Mouse (Mus musculus) frontal cortex, postnatal 10 days (tissue): Measurements from ENCODE around the gene Gm2a.
"Not testable (repeated sequence)": the region's sequence is repeated elsewhere in the genome, so short reads cannot be mapped to it uniquely, and the experiment has no call there.

Experiments used
- DNase-seq, 2 experiments: peaks; one replicate each; pipeline ENCODE4 v3.0.0; 2022; ENCODE audit warnings: low spot score in 2 of 2, mixed read lengths in 1 of 2

Gene Gm2a

GRCm38 (mm10) chr11:55097463-55098188, at the start of gene Gm2a:
Gene Gm2a (plus strand): TSS chr11:55098115.
- DNase-seq: peak; percentile 89 to 92

- DNase-seq: no peak
These were observed 46.9 kb upstream of the Gm2a start for GRCm38 (mm10) chr11:55050837-55051510.

DNA sequence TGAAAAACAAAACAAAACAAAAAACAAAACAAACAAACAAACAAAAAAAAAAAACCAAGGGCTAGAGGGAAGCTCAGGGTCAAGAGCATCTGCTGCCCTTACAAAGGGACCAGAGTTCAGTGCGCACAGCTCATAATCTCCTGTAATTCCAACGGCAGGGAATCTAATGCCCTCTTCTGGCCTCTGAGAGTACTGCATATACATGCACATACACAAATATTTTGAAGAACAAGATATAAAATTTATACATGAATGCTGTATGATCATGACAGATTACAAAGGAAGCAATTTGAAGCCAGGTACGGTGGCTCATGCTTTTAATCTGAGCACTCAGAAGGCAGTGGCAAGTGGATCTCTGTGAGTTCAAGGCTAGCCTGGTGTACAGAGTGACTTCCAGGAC, 40.4 kb upstream of the Gm2a start:
- no peak for DNase-seq

DNA sequence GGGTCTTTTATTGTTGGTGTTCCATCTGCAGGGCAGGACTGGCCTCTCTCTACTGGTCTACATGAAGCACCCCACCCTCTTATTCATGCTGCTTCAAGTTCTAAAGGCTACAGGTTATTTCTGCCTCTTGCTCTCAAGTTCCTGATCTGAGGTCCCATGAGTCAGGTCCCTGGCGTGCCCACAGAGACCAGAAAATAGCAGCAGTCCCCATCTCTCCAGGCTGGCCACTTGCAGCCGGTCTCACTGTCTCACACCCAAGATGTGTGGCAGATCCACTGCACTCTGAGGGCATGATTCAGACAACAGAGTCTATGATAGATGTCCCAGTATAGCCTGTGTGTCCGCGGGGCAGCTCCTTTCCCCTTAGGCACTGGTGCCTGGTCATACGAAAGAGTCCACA, 37.1 kb upstream of the Gm2a start:
- DNase-seq: no peak

DNA sequence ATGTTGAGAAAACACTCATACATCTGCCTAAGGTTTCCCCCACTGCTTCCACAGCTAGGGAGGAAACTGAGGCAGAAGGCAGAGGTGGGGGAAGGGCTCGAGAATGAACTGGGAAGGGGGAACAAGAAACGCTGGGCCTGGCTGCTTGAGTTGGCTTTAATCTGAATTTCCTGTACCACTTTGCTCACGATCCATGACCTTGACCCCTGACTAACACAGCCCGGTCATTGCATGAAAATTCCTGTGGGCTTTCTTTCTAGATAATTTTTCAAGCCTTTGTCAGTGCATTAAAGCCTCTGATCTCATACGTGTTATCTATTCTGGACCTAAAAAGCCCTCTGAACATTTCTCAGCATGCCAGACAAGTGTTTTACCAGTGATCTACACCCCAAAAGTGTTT, 35.1 kb upstream of the Gm2a start:
- DNase-seq: no peak

- DNase-seq: no peak
These were observed 31.0 kb upstream of the Gm2a start for GRCm38 (mm10) chr11:55066921-55067320.

DNA sequence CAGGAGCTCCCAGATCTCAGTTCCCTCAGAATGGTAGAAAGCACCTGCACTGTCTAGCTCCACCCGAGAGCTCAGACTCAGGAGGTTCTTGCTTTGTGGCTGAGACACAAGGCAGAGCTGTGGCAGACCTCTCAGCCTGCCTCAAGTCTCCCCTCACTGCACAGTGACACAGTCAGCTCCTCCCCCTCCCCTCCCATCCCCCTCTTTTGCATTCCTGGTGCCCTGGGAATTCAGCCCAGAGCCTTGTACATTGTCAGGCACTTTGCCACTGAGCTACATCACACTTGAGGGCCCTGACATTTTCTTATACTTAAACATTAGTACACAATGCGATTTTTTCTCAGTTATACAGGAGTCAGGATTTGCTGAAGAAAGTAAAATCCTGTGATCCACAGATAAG, 28.9 kb upstream of the Gm2a start:
- DNase-seq: no peak

GRCm38 (mm10) chr11:55071344-55071743, 26.6 kb upstream of the Gm2a start:
- DNase-seq: no peak

DNA sequence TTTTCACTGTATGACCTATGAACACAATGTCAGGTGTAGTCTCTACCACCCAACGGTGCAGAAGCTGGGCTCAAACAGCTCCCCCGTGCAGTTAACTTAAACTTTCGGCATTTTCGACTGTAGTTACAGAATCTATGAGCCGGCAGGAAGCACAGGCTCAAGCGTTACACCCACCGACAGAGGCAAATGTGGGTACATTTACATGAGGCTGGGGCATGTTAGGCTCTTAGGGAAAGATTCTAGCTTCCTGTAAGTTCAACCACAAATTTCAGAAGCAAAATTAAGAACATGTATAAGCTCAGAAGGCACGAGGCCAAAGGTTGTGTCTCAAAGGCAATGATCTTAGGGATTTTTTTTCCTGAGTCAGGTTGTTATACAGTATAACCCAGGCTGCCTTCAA, 25.4 kb upstream of the Gm2a start:
- no peak for DNase-seq

DNA sequence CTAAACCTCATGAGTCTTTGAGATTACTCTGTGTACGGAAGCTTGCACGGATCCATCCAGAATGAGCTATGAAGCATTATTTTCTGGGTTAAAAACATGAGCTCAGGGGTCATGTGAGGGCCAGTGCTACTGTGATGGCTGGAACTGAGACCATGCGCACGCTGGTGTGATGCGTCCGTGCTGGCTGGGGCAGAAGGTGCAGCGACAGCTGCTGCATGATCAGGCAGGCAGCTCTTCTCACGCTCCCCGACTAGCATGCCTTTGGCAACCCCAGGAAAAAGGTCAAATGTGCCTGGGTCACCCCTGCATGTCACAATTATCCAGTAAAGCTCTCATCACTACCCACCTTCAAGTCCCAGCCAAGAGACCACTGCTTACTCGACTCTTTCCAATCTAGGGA, 24.7 kb upstream of the Gm2a start:
- no peak for DNase-seq

GRCm38 (mm10) chr11:55075602-55076001, 22.3 kb upstream of the Gm2a start:
- DNase-seq: no peak

GRCm38 (mm10) chr11:55076234-55076633, 21.7 kb upstream of the Gm2a start:
- no peak for DNase-seq

- peak in 1 of 2 experiments; percentile 30 for DNase-seq
These were observed 20.3 kb upstream of the Gm2a start, which contains the start of gene Ccdc69 for GRCm38 (mm10) chr11:55077331-55078231. Gene Ccdc69 (minus strand): TSS chr11:55078131.

GRCm38 (mm10) chr11:55078502-55078901, 19.4 kb upstream of the Gm2a start:
- DNase-seq: no peak

DNA sequence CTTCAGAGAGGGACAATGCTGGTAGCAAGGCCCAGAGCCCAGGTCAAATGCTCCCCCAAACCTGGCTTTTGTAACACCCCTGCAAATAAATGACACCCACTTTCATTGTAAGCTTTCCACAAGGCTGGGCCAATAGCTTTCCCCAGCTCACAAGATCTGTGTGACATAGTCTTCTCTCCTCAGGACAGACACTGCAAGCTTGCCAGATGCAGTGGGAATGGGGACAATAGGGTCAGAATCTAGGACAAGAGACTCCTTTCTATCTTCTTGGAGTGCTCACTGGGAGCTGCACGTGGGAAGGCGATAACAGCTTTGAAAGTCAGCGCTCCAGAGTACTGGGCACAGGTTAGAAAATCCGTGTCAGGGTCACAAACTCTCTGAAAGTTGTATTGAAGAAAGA, 18.7 kb upstream of the Gm2a start:
- DNase-seq: no peak

DNA sequence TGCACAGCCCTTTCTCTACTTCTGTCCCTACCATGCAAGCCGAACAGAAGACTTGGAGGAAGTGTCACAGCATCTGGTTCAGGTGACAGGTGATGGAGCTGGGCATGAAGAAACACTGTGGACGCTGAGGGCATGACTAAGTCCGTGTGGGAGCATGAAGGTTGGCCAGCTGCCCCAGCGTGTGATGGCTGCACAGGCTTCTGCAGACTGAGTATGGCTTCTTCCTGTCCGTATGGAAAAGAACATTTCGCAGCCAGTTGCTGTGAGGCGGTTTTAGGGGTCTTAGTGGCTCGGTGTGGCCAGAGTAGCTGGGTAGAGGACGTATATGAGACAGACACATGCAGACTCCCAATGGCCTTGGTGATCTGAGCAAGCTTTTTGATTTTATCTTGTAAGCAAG, 16.7 kb upstream of the Gm2a start:
- DNase-seq: no peak

DNA sequence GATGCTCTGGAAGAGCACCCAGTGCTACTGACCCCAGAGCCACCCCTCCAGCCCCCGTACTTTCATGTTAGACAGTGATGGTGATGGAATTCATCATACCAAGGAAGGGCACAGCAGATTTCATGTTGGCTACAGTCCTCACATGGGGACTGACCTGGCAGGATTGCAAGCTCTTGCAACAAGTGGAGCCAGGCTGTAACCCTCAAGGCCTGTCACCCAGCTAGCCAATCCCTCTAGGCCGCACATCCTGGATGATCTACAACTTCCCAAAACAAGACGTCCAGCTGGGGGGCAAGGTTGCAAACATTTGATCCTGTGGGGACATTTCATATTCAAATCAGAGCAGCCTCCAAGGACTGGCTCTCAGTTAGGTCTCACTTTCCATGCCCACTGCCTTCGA, 13.3 kb upstream of the Gm2a start:
- no peak for DNase-seq

GRCm38 (mm10) chr11:55085396-55085795, 12.5 kb upstream of the Gm2a start:
- DNase-seq: no peak

- DNase-seq: peak in 1 of 2 experiments; percentile 59
These were observed 10.9 kb upstream of the Gm2a start for GRCm38 (mm10) chr11:55087006-55087405.

DNA sequence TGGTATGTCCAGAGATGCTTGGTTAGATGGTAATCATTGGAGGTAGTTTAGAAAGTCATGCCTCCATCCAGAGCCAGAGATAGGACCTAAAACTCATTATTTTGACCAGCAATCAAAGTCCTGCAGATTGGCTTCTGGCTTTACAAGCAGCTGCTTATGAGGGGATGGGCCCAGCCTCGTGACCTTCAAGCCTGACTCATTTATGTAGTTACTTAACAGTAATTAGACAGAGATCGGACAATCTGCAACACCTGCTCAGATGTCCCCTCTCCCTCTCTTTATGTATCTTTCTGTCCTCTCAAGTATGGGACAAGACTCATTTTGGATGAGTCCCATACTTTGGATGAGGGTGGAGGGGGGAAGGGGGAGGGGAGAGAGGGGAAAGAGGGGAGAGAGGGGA, 8.0 kb upstream of the Gm2a start:
- no peak for DNase-seq

DNA sequence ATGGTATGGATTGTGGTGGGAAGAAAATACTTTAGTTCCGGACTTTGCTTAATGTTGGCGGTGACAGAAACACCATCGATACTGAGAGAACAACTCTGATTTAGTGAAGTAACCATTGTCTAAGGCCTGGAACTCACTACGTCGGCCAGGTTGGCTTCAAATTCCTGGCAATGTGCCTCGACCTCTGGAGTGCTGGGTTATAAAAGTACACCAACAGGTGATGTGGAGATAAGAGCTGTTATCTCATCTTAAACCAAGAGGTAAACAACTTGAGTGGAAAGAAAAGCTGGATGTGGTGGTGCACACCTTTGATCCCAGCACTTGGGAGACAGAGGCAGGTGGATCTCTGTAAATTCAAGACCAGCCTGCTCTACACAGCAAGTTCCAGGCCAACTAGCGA, 4.8 kb upstream of the Gm2a start:
- no peak for DNase-seq

DNA sequence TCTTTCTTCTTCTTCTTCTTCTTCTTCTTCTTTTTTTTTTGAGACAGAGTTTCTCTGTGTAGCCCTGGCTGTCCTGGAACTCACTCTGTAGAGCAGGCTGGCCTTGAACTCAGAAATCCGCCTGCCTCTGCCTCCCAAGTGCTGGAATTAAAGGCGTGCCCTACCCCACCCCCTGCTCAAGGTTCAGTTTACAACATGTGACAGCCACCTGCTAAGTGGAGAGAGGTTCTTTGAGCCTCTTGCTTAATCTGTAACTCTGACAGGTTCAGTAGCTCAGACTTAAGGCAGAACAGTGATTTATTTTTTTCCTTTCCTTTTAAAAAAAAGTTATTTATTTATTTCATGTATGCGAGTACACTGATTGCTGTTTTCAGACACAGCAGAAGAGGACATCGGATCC, 1.6 kb upstream of the Gm2a start:
- not testable (repeated sequence) for DNase-seq
